Mouse (Mus musculus) myocyte (in vitro differentiated cells): ENCODE measurements around the gene Hhipl1. TPM values are rescaled to one million over a fixed set of nuclear protein-coding genes. Genes with fewer than 3 reads are reported as not detected.

ENCODE experiments used
- H3K27me3 ChIP-seq: one replicate; pipeline ENCODE4 v1.6.1; 2011; ENCODE audit not compliant: control insufficient read depth, insufficient read depth, insufficient read length
- H3K36me3 ChIP-seq: one replicate; pipeline ENCODE4 v1.6.1; 2011; ENCODE audit not compliant: control insufficient read depth, insufficient read depth
- H3K4me2 ChIP-seq: one replicate; pipeline ENCODE4 v1.6.1; 2011; ENCODE audit warnings: low read depth, control low read depth
- H3K4me3 ChIP-seq: one replicate; pipeline ENCODE4 v1.5.1; 2011; ENCODE audit warnings: mild to moderate bottlenecking, control low read depth, moderate library complexity
- H3K79me2 ChIP-seq: one replicate; pipeline ENCODE4 v1.6.1; 2011; ENCODE audit not compliant: control insufficient read depth, insufficient read depth
- H3ac ChIP-seq: one replicate; pipeline ENCODE4 v1.6.1; 2011; ENCODE audit not compliant: control insufficient read depth, insufficient read length
- CEBPB ChIP-seq: IDR thresholded peaks from 2 replicates; pipeline ENCODE4 v1.6.1; 2011; ENCODE audit warnings: mild to moderate bottlenecking, moderate library complexity; ENCODE audit not compliant: poor library complexity, insufficient read depth, severe bottlenecking
- MAX ChIP-seq: IDR thresholded peaks from one replicate; pipeline ENCODE4 v1.6.1; 2011; ENCODE audit warnings: low read depth, mild to moderate bottlenecking, control low read depth
- MYOD1 ChIP-seq, 3 experiments: IDR thresholded peaks; one replicate each; pipeline ENCODE4 v1.6.1; 2011; ENCODE audit warnings: control low read depth in 2 of 3, low read depth in 2 of 3, mild to moderate bottlenecking in 2 of 3, moderate library complexity in 1 of 3; ENCODE audit not compliant: insufficient read length in 2 of 3, control insufficient read depth in 1 of 3
- MYOG ChIP-seq, 3 experiments: IDR thresholded peaks; one replicate each; pipeline ENCODE4 v1.6.1; 2011; ENCODE audit warnings: control low read depth in 2 of 3, low read depth in 2 of 3, mild to moderate bottlenecking in 2 of 3; ENCODE audit not compliant: insufficient read length in 2 of 3, control insufficient read depth in 1 of 3, insufficient read depth in 1 of 3
- POLR2A ChIP-seq: IDR thresholded peaks from one replicate; pipeline ENCODE4 v1.6.1; 2011; ENCODE audit warnings: low read depth, mild to moderate bottlenecking, control low read depth, moderate library complexity; ENCODE audit not compliant: insufficient read length
- POLR2AphosphoS2 ChIP-seq: IDR thresholded peaks from one replicate; pipeline ENCODE4 v1.6.1; 2011; ENCODE audit warnings: low read depth, control low read depth; ENCODE audit not compliant: insufficient read length
- REST ChIP-seq: IDR thresholded peaks from one replicate; pipeline ENCODE4 v1.6.1; 2011; ENCODE audit warnings: mild to moderate bottlenecking, control low read depth, moderate library complexity; ENCODE audit not compliant: insufficient read depth, insufficient read length
- SRF ChIP-seq: IDR thresholded peaks from one replicate; pipeline ENCODE4 v1.6.1; 2011; ENCODE audit warnings: low read depth; ENCODE audit not compliant: control insufficient read depth, insufficient read length
- TCF12 ChIP-seq: IDR thresholded peaks from one replicate; pipeline ENCODE4 v1.6.1; 2011; ENCODE audit warnings: mild to moderate bottlenecking, control low read depth; ENCODE audit not compliant: poor library complexity, insufficient read depth, severe bottlenecking
- TCF3 ChIP-seq: IDR thresholded peaks from one replicate; pipeline ENCODE4 v1.6.1; 2011; ENCODE audit warnings: low read depth, control low read depth; ENCODE audit not compliant: insufficient read length
- USF1 ChIP-seq: IDR thresholded peaks from one replicate; pipeline ENCODE4 v1.6.1; 2011; ENCODE audit warnings: low read depth, mild to moderate bottlenecking, control low read depth, moderate library complexity
- polyA plus RNA-seq: library from polyadenylated mRNA; unstranded; fragments of >200 nt; fragmentation: generic; extraction: Trizol; gene quantifications from one replicate; pipeline ENCODE4 v1.2.1, GENCODE M21; 2012; ENCODE audit warnings: missing spikeins

The Hhipl1 gene
- polyA plus RNA-seq, 1 experiment, result 13.5 TPM

GRCm38 (mm10) chr12:108365340-108365739 lies 59.3 kb downstream of the Hhipl1 start:
- Histone ChIP-seq H3K36me3 (no peaks in the 10 kb centered on the region), H3ac (no peak overlapping the region), H3K79me2 (no peaks in the 10 kb centered on the region), H3K4me2 (no peak overlapping the region), H3K27me3 (no peaks in the 10 kb centered on the region), H3K4me3 (no peak overlapping the region)
- no peak for TF ChIP-seq TCF12
- TF ChIP-seq USF1, result no peak
- TF ChIP-seq SRF, result no peak
- TF ChIP-seq POLR2AphosphoS2, result no peak
- TF ChIP-seq REST, result no peak
- TF ChIP-seq CEBPB, result no peak
- TF ChIP-seq TCF3, result no peak
- no peak for TF ChIP-seq POLR2A
- no peak for TF ChIP-seq MAX
- TF ChIP-seq MYOD1 (IDR thresholded peaks at IDR 0.05; ENCODE audit: control insufficient read depth in 1 of 3, insufficient read length in 2 of 3, low read depth in 2 of 3), result no peak

DNA sequence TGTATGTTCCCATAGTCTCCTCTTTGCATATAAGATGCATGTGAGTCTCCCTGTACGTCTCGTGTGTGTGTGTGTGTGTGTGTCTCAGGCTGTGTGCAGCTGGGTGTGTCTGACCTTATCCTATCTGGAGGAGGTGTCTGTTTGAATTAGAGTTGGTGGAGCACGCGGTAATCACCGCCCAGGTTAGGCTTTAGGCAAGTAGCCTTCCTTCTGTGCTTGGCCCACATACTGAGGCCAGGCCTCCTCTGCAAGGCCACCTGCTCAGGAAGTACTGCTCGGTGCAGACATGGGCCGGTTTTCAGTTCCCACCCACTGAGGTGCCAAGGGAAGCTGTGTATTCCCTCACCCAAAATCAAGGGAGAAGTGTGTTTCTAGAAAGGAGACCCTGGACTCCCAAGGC lies 59.8 kb downstream of the Hhipl1 start:
- H3K4me2 ChIP-seq, result no peak overlapping the region
- no peak for TF ChIP-seq POLR2A
- no peak for TF ChIP-seq SRF
- no peak overlapping the region for H3K4me3 ChIP-seq
- H3K79me2 ChIP-seq, result no peaks in the 10 kb centered on the region
- no peak overlapping the region for H3ac ChIP-seq
- H3K36me3 ChIP-seq, result no peaks in the 10 kb centered on the region
- H3K27me3 ChIP-seq, result no peaks in the 10 kb centered on the region

DNA sequence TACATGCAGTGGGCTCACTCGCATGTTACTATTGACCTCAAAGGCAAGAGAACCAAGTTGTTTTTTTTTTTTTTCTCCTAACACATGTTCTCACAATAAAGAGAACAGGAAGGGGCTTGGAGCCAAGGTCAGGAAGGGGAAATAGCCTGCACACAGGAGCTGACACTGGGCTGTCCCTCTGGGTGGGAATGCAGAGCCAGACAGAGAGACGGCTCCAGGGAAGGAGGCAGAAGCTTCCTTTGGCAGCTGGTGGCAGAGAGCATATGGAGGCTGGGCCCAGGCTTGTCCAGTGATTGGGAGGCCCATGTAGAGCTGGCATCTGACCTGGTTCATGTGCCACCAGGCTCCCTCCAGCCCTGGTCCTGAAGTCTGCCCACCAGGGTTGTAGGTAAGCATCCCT lies 61.8 kb downstream of the Hhipl1 start:
- no peaks in the 10 kb centered on the region for H3K79me2 ChIP-seq
- no peak overlapping the region for H3K4me3 ChIP-seq
- H3K4me2 ChIP-seq, result no peak overlapping the region
- H3K27me3 ChIP-seq, result no peaks in the 10 kb centered on the region
- H3ac ChIP-seq, result no peak overlapping the region
- H3K36me3 ChIP-seq, result no peaks in the 10 kb centered on the region
- TF ChIP-seq MYOG (IDR thresholded peaks at IDR 0.05; ENCODE audit: control insufficient read depth in 1 of 3, insufficient read depth in 1 of 3, insufficient read length in 2 of 3, low read depth in 2 of 3), result no peak

DNA sequence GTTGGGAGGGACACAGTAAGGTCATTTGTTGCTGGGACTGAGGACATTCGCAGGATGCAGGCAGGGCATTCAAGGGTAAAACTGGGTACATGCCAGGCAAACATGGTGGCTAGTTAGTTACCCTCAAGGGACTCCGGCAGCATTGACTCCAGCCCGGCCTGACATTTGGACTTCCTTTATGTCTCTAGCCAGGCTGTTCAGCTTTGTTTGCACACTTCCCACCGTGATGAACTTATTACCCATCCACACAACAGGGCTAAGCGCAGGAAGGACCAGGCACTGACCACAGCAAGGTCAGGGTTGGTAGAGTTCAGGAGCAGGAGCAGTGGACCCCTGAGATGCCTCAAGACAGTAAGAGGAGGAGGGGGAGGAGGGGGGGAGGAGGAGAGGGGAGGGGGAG lies 62.9 kb downstream of the Hhipl1 start:
- Histone ChIP-seq H3K27me3 (no peaks in the 10 kb centered on the region), H3K79me2 (no peaks in the 10 kb centered on the region), H3K4me2 (no peak overlapping the region), H3ac (no peak overlapping the region), H3K36me3 (no peaks in the 10 kb centered on the region), H3K4me3 (no peak overlapping the region)
- no peak for TF ChIP-seq REST

- Histone ChIP-seq H3K36me3 (no peaks in the 10 kb centered on the region), H3K79me2 (no peaks in the 10 kb centered on the region), H3ac (peak within 1 kb of the TSS; percentile 1), H3K4me3 (peak within 1 kb of the TSS; percentile 25), H3K27me3 (no peaks in the 10 kb centered on the region), H3K4me2 (peak within 1 kb of the TSS; percentile 81)
- TF ChIP-seq POLR2A, result peak; percentile 72
- peak in 1 of 3 experiments; percentile 69 for TF ChIP-seq MYOD1 (IDR thresholded peaks at IDR 0.05; ENCODE audit: control insufficient read depth in 1 of 3, insufficient read length in 2 of 3, low read depth in 2 of 3)
- TF ChIP-seq CEBPB, result no peak
- TF ChIP-seq SRF, result peak; percentile 95
- no peak for TF ChIP-seq TCF12
- peak in 1 of 3 experiments; percentile 66 for TF ChIP-seq MYOG (IDR thresholded peaks at IDR 0.05; ENCODE audit: control insufficient read depth in 1 of 3, insufficient read depth in 1 of 3, insufficient read length in 2 of 3, low read depth in 2 of 3)
- peak; percentile 59 for TF ChIP-seq POLR2AphosphoS2
These were observed 64.7 kb downstream of the Hhipl1 start, which contains the start of gene Eml1 for GRCm38 (mm10) chr12:108370596-108371428. Gene Eml1 (plus strand): TSS chr12:108370957.

DNA sequence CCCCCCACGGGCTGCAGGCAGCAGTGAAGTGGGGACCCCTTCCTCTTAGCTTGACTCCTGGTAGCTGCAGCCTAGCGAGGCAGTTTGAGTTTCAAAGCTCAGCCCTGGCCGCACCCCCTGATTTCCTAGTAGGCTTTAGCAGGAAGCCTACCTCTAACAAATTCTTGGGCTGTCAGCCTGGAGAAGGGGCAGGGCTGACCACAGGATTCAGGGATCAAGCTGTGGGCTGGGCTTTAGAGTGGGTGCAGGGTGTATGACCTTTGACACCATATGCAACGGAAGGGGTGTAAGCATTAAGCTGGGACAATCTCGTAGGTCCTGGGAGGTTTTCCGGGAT lies 65.3 kb downstream of the Hhipl1 start:
- Histone ChIP-seq H3K4me2 (peak overlapping the region; percentile 81), H3K4me3 (peak overlapping the region; percentile 25), H3K27me3 (no peaks in the 10 kb centered on the region), H3K79me2 (no peaks in the 10 kb centered on the region), H3ac (no peak overlapping the region), H3K36me3 (no peaks in the 10 kb centered on the region)
- TF ChIP-seq MYOG (IDR thresholded peaks at IDR 0.05; ENCODE audit: control insufficient read depth in 1 of 3, insufficient read depth in 1 of 3, insufficient read length in 2 of 3, low read depth in 2 of 3), result no peak
